Mouse (Mus musculus) bone marrow, adult 2 months (tissue): ENCODE data around the gene Aff1. TPM values are rescaled to one million over a fixed set of nuclear protein-coding genes. Genes with fewer than 3 reads are reported as not detected.

Source experiments
- H3K27ac ChIP-seq: fragments of 200-500 bp; 2 replicates; pipeline ENCODE4 v1.5.1; 2012; ENCODE audit warnings: low read depth, mild to moderate bottlenecking, control low read depth, inconsistent platforms, low read length; ENCODE audit not compliant: control insufficient read depth, poor library complexity, insufficient read depth
- H3K4me1 ChIP-seq: fragments of 200-500 bp; 2 replicates; pipeline ENCODE4 v1.6.1; 2011; ENCODE audit warnings: low read length; ENCODE audit not compliant: control insufficient read depth, insufficient read depth
- H3K4me3 ChIP-seq: fragments of 200-500 bp; replicated peaks from 2 replicates; pipeline ENCODE3; 2011; ENCODE audit warnings: mild to moderate bottlenecking, low read depth, low read length, control low read depth; ENCODE audit not compliant: control insufficient read depth
- CTCF ChIP-seq: fragments of 200-500 bp; IDR thresholded peaks from 2 replicates; pipeline ENCODE4 v1.5.1; 2011; ENCODE audit warnings: low read length, control low read depth; ENCODE audit not compliant: control insufficient read depth, insufficient read depth
- POLR2A ChIP-seq: fragments of 200-500 bp; IDR thresholded peaks from 2 replicates; pipeline ENCODE4 v1.6.1; 2011; ENCODE audit warnings: low read depth, mild to moderate bottlenecking, control low read depth, low read length, borderline replicate concordance; ENCODE audit not compliant: control insufficient read depth
- WGBS: fragments of 180-500 bp; shearing (Covaris S2); methylation state at CpG from one replicate; pipeline ENCODE4 v1.1.7; 2018; 5-methylcytosine and 5-hydroxymethylcytosine counted together
- polyA plus RNA-seq: library from polyadenylated mRNA; stranded (reverse); fragments of >200 nt; gene quantifications from 2 replicates; pipeline ENCODE4 v1.2.4, GENCODE M21; 2011; ENCODE audit warnings: low replicate concordance; ENCODE audit not compliant: missing spikeins, insufficient read depth, insufficient read length

Gene Aff1
- 25.1 and 41.4 TPM in 2 replicates for polyA plus RNA-seq

GRCm38 (mm10) chr5:103691624-103692530 lies at the start of gene Aff1:
Gene Aff1 (plus strand): TSS chr5:103692374.
- under 1% methylated on average over 50 of the region's 50 CpGs for WGBS
- no peaks in the 10 kb centered on the region for H3K4me1 ChIP-seq
- TF ChIP-seq POLR2A (peak; percentile 93), CTCF (no peak)
- H3K4me3 ChIP-seq, result peak within 1 kb of the TSS; percentile 100
- peak within 1 kb of the TSS; percentile 92 for H3K27ac ChIP-seq

- WGBS, result 86% methylated on average over 1 of the region's 1 CpGs
- Histone ChIP-seq H3K4me3 (no peak overlapping the region), H3K4me1 (no peaks in the 10 kb centered on the region), H3K27ac (no peak overlapping the region)
- TF ChIP-seq POLR2A (no peak), CTCF (no peak)
These were observed 48.0 kb upstream of the Aff1 start for GRCm38 (mm10) chr5:103644167-103644566.

- 79% methylated on average over 3 of the region's 3 CpGs for WGBS
- H3K4me1 ChIP-seq, result no peaks in the 10 kb centered on the region
- no peak for TF ChIP-seq CTCF
- TF ChIP-seq POLR2A, result no peak
- no peak overlapping the region for H3K4me3 ChIP-seq
- H3K27ac ChIP-seq, result no peak overlapping the region
These were observed 44.9 kb upstream of the Aff1 start for GRCm38 (mm10) chr5:103647320-103647719.

GRCm38 (mm10) chr5:103654225-103654624 lies 37.9 kb upstream of the Aff1 start:
- WGBS, result 39% methylated on average over 6 of the region's 6 CpGs
- TF ChIP-seq POLR2A (no peak), CTCF (peak; percentile 53)
- no peaks in the 10 kb centered on the region for H3K4me1 ChIP-seq

GRCm38 (mm10) chr5:103654780-103655179 lies 37.4 kb upstream of the Aff1 start:
- TF ChIP-seq CTCF (no peak), POLR2A (no peak)
- no peak overlapping the region for H3K4me3 ChIP-seq
- H3K4me1 ChIP-seq, result no peaks in the 10 kb centered on the region
- H3K27ac ChIP-seq, result no peak overlapping the region
- 56% methylated on average over 4 of the region's 4 CpGs for WGBS

More at GRCm38 (mm10) chr5:103654225-103654624, 37.9 kb upstream of the Aff1 start:
- H3K27ac ChIP-seq, result no peak overlapping the region
- no peak overlapping the region for H3K4me3 ChIP-seq

- no peak within 1 kb of the TSS for H3K27ac ChIP-seq
- no peaks in the 10 kb centered on the region for H3K4me1 ChIP-seq
- TF ChIP-seq POLR2A (no peak), CTCF (peak; percentile 61)
- peak within 1 kb of the TSS; percentile 53 for H3K4me3 ChIP-seq
- 3% methylated on average over 53 of the region's 56 CpGs for WGBS
These were observed 36.6 kb upstream of the Aff1 start, which contains the start of gene 1700016H13Rik for GRCm38 (mm10) chr5:103655346-103656118. Gene 1700016H13Rik (minus strand): TSS chr5:103656010.

- 66% methylated on average over 5 of the region's 5 CpGs for WGBS
- no peak overlapping the region for H3K4me3 ChIP-seq
- TF ChIP-seq POLR2A (no peak), CTCF (no peak)
- no peaks in the 10 kb centered on the region for H3K4me1 ChIP-seq
- no peak overlapping the region for H3K27ac ChIP-seq
These were observed 33.3 kb upstream of the Aff1 start for GRCm38 (mm10) chr5:103658921-103659320.

- 17% methylated on average over 3 of the region's 3 CpGs for WGBS
- Histone ChIP-seq H3K4me3 (no peak overlapping the region), H3K4me1 (no peaks in the 10 kb centered on the region), H3K27ac (no peak overlapping the region)
- TF ChIP-seq CTCF (no peak), POLR2A (no peak)
These were observed 32.6 kb upstream of the Aff1 start for GRCm38 (mm10) chr5:103659571-103659970.
